Mouse (Mus musculus) hematopoietic stem cell, adult 5-6 weeks (primary cell): ENCODE results near the gene Aatk. TPM values are rescaled to one million over a fixed set of nuclear protein-coding genes. Genes with fewer than 3 reads are reported as not detected.

Experiments used
- total RNA-seq: library from RNA; stranded (forward); fragments of 172-1452, 232-1000 nt; gene quantifications from 2 replicates; pipeline ENCODE4 v1.2.3, GENCODE M21; 2017

Aatk gene
- total RNA-seq, 1 experiment from 2014 or later: 0.40 TPM

Other genes with a start within 250 kb of the Aatk start
- gene Chmp6, start 133.7 kb downstream of the Aatk start, total RNA-seq: 47.7 and 67.0 TPM in 2 replicates
- 10.6 and 19.9 TPM in 2 replicates for gene Baiap2, start 104.4 kb downstream of the Aatk start, total RNA-seq
- 22.5 and 25.5 TPM in 2 replicates for gene Cep131, start 39.7 kb upstream of the Aatk start, total RNA-seq
- 8.4 and 9.6 TPM in 2 replicates for gene Tepsin, start 51.6 kb upstream of the Aatk start, total RNA-seq
- gene Ndufaf8, start 51.8 kb upstream of the Aatk start, total RNA-seq: 13.4 and 17.9 TPM in 2 replicates
- gene Slc38a10, start 104.2 kb upstream of the Aatk start, total RNA-seq: 39.1 and 44.8 TPM in 2 replicates
- 6.8 and 9.4 TPM in 2 replicates for gene Bahcc1, start 185.8 kb upstream of the Aatk start, total RNA-seq